Mouse (Mus musculus): ENCODE measurements around the gene Synpo2.

DNA sequence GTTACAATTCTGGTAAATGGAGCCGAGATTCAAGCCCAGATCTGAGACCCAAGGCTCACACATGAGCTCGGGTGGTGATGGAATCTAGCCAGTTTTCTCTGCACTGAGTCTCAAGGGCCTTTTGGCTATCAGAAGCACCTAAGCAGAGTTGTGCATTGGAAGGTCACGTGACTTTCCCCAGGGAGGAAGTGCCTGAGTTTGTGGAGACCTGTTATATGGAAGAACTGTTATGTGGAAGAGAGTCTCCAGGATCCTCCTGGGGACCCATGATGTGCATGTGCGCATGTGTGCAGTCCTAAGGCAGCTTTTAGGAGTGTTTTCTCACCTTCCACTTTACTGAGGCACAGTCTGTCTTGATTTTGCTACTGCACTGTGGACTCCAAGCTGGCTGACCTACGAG is 63.8 kb downstream of the Synpo2 start:
- TF ChIP-seq CTCF (conservative IDR thresholded peaks at IDR 0.05; ENCODE audit: insufficient read depth, insufficient read length, low read depth, low read length) (no peak), POLR2A (IDR thresholded peaks at IDR 0.05; ENCODE audit: low read depth, low read length) (no peak)

Measured in kidney, adult 2 months (tissue).